7 mouse cellular contexts compared by ENCODE assay signal in the genomic region with DNA sequence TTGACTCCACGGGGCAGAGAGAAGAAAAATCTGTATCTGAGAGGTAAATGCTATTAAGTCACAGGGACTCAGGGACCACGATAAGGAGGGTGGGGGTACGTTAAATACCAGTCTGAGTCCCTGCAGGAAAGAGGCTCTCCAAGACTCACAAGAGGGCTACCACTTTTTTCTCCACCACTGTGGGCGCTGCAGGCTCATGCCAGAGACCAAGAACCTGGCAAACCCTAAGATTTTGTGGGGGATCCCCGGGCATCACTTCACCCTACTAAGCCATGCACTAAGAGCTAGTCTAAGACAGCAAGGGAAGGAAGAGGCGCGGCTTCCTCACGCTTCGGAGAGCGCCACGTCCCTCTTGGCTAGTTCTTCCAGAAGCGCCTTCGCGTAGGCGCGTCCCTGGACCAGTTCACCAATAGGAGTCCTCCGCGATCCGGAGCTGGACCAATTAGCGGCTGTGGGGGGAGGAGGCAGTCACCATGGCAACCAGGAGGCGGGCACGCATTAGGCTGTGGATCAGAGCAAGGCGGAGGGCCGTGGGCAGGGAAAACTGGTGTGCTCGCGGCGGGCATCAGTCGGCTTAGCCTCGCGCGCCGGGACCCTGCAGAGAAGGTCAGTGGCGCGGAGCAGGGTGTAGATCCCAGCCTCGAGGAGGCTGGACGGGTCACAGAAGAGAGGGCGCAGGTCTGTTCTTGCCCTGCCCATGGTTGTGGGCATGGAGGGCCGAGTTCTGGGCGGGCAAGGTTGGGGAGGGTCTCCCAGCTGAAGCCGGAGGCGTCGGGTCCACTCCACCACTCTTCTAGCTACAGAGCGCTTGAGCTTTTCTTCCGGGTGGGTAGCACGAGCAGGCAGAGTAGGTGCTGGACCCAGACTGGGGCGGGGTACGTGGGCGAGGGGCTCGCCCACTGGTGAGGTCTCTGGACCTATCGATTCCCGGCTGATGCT. TPM values are rescaled to one million over a fixed set of nuclear protein-coding genes. Genes with fewer than 3 reads are reported as not detected.
A peak's percentile ranks its signal among the peaks of the same experiment; 100 is the strongest.
DNase-seq lines count a peak whose midpoint lies in the region; ATAC-seq lines count a peak whose summit lies in the region.

A gene (plus strand): TSS at position 491 of the 939 bp plus-strand sequence.

- H3K4me1 ChIP-seq in intestine, embryonic 15.5 days (replicated peaks), result no peaks in the 10 kb centered on the region; the same call in 1 of the 2 replicates
- peaks cover 30% of the 10 kb centered on the region for H3K4me1 ChIP-seq in midbrain, embryonic 10.5 days

- H3K27ac ChIP-seq in intestine, embryonic 15.5 days, result peak within 1 kb of the TSS; percentile 32; the same call in 1 of the 2 replicates
- peak within 1 kb of the TSS; percentile 93 for H3K27ac ChIP-seq in midbrain, embryonic 10.5 days (replicated peaks)

- H3K9ac ChIP-seq in intestine, embryonic 15.5 days, result peak within 1 kb of the TSS; percentile 84

- under 1% methylated on average over 51 of the region's 51 CpGs for WGBS in intestine, embryonic 15.5 days
- under 1% methylated on average over 51 of the region's 51 CpGs for WGBS in midbrain, embryonic 10.5 days

- H3K4me3 ChIP-seq in intestine, embryonic 15.5 days (replicated peaks), result peak within 1 kb of the TSS; percentile 80
- H3K4me3 ChIP-seq in midbrain, embryonic 10.5 days, result peak within 1 kb of the TSS; percentile 76

- H3K27me3 ChIP-seq in intestine, embryonic 15.5 days (replicated peaks), result no peaks in the 10 kb centered on the region
- peaks cover 7% of the 10 kb centered on the region; the same call in 1 of the 2 replicates for H3K27me3 ChIP-seq in midbrain, embryonic 10.5 days (ENCODE audit: low read depth, poor library complexity, severe bottlenecking)

- intact Hi-C loops in gastrocnemius, postnatal 36 days (cut with DNase I), result loop anchor here (5.0 to 10.0 kb wide), 2 partner anchors 62 to 169 kb away; a partner anchor contains a TSS
- intact Hi-C loops in left cerebral cortex, postnatal 25 days (cut with DNase I), result loop anchor here (5.0 kb wide), 2 partner anchors 47 to 62 kb away; a partner anchor contains a TSS

- ATAC-seq in intestine, embryonic 15.5 days, result peak; percentile 100

- peak; percentile 99 for DNase-seq in adrenal gland, adult 2 months
- peak; percentile 96 for DNase-seq in embryo, embryonic 11.5 days (ENCODE audit: low read depth, low spot score)
- DNase-seq in gastrocnemius, postnatal 36 days, result peak; percentile 98
- peak; percentile 99 to 100 for DNase-seq in left cerebral cortex, postnatal 25 days (ENCODE audit: low spot score in 2 of 2)
- peak; percentile 99 for DNase-seq in midbrain, embryonic 10.5 days (ENCODE audit: low spot score)
- DNase-seq in right cerebral cortex, postnatal 4 days, result peak; percentile 97

- H3K4me2 ChIP-seq in intestine, embryonic 15.5 days (replicated peaks), result peak within 1 kb of the TSS; percentile 89

- H3K9me3 ChIP-seq in intestine, embryonic 15.5 days, result no peaks in the 10 kb centered on the region
- H3K9me3 ChIP-seq in midbrain, embryonic 10.5 days (replicated peaks), result no peaks in the 10 kb centered on the region

- no peaks in the 10 kb centered on the region for H3K36me3 ChIP-seq in intestine, embryonic 15.5 days
- H3K36me3 ChIP-seq in midbrain, embryonic 10.5 days, result no peaks in the 10 kb centered on the region

RNA-seq across cellular contexts. Expression of the gene that starts here (rescaled TPM):
- 10 to 100 TPM; 19.3 to 32.9 TPM for total RNA-seq in adrenal gland, adult 2 months (2021)
- polyA plus RNA-seq in adrenal gland, adult 2 months (2012; rRNA removed), result 0.32 and 0.45 TPM in 2 replicates
- 1 to 10 TPM; 4.2 to 6.2 TPM for total RNA-seq in gastrocnemius, postnatal 36 days (2021)
- polyA plus RNA-seq in intestine, embryonic 15.5 days (2015; fragmentation: Nextera tagmentation; extraction: Ambion mirVana), result 17.0 and 21.0 TPM in 2 replicates
- total RNA-seq in left cerebral cortex, postnatal 25 days (2021), result 10 to 100 TPM; 22.3 to 23.7 TPM
- 11.7 and 11.8 TPM in 2 replicates for polyA plus RNA-seq in midbrain, embryonic 10.5 days (2016; fragmentation: Nextera tagmentation; extraction: Ambion mirVana)

Comparison
In these comparisons a context has a peak if more than half of its experiments do, and no peak if none do; other contexts are left out.
1. Peak in every context shown above with its lines: DNase-seq, ATAC-seq, H3K4me3 ChIP-seq and H3K27ac ChIP-seq.